Mouse (Mus musculus) kidney, postnatal 25 days (tissue): ENCODE data around the gene Pkdcc.

Experiments used
- DNase-seq, 2 experiments: peaks; one replicate each; pipeline ENCODE4 v3.0.0; 2021; ENCODE audit warnings: mixed read lengths in 2 of 2

Gene Pkdcc

GRCm38 (mm10) chr17:83213228-83213915 lies 1.7 kb upstream of the Pkdcc start:
- DNase-seq, result no peak

GRCm38 (mm10) chr17:83214161-83214592 lies 915 bp upstream of the Pkdcc start:
- DNase-seq, result peak; percentile 82 to 86

GRCm38 (mm10) chr17:83215529-83216244 lies 595 bp downstream of the Pkdcc start:
- DNase-seq, result peak; percentile 34 to 70

- DNase-seq, result no peak
Observed at GRCm38 (mm10) chr17:83216251-83216919, 1.3 kb downstream of the Pkdcc start.

GRCm38 (mm10) chr17:83218189-83218588 lies 3.1 kb downstream of the Pkdcc start:
- DNase-seq, result no peak

- DNase-seq, result no peak
Observed at GRCm38 (mm10) chr17:83218722-83219121, 3.6 kb downstream of the Pkdcc start.

- DNase-seq, result peak; percentile 51 to 64
Observed at GRCm38 (mm10) chr17:83219351-83220287, 4.5 kb downstream of the Pkdcc start.

GRCm38 (mm10) chr17:83220954-83221538 lies 6.0 kb downstream of the Pkdcc start:
- DNase-seq, result no peak

GRCm38 (mm10) chr17:83221611-83222500 lies 6.8 kb downstream of the Pkdcc start:
- DNase-seq, result no peak

GRCm38 (mm10) chr17:83222705-83223104 lies 7.6 kb downstream of the Pkdcc start:
- peak; percentile 72 to 88 for DNase-seq

GRCm38 (mm10) chr17:83224451-83224971 lies 9.4 kb downstream of the Pkdcc start:
- peak; percentile 54 to 84 for DNase-seq

GRCm38 (mm10) chr17:83226395-83226986 lies 11.4 kb downstream of the Pkdcc start:
- no peak for DNase-seq

- DNase-seq, result no peak
Observed at GRCm38 (mm10) chr17:83231357-83231756, 16.3 kb downstream of the Pkdcc start.

- peak in 1 of 2 experiments; percentile 49 for DNase-seq
Observed at GRCm38 (mm10) chr17:83235227-83235626, 20.1 kb downstream of the Pkdcc start.

- DNase-seq, result no peak
Observed at GRCm38 (mm10) chr17:83236202-83236601, 21.1 kb downstream of the Pkdcc start.

- no peak for DNase-seq
Observed at GRCm38 (mm10) chr17:83238123-83239058, 23.3 kb downstream of the Pkdcc start.

- no peak for DNase-seq
Observed at GRCm38 (mm10) chr17:83244502-83244901, 29.4 kb downstream of the Pkdcc start.

GRCm38 (mm10) chr17:83245460-83245859 lies 30.4 kb downstream of the Pkdcc start:
- no peak for DNase-seq

GRCm38 (mm10) chr17:83246090-83246489 lies 31.0 kb downstream of the Pkdcc start:
- DNase-seq, result no peak
